Mouse (Mus musculus): Measurements from ENCODE around the gene Tmeff1.
"Not testable (repeated sequence)": the region's sequence is repeated elsewhere in the genome, so short reads cannot be mapped to it uniquely, and the experiment has no call there.

Gene Tmeff1

DNA sequence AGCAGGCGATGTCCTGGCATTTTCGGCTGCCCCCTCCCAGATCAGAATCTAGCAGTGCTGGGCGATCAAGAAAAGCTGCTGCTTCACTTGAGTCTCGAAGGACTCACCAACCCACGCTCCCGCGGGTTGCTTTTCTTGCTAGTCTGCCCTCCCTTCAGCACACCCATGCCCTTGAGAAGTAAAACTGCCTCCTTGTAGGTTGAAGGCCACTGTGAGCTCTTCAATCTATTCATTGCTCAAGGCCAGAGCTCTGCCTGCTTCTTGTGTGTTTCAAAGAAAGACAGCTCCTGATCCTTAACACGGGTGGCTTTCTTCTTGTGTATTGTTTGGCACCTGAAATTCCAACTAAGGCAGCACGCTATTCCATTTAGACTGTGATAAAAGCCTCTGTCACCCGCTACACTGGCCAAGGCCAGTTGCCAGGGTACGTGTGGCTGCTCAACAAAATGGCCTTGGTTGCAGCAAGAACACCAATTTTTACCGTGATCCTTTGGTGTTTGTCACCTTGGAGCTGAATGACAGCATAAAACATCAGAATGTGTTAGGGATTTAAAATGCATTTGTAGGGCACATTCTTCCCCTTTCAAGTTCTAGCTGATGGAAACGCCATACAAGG, 91.7 kb downstream of the Tmeff1 start:
- no peak for DNase-seq (ENCODE audit: low spot score in 2 of 2)

DNA sequence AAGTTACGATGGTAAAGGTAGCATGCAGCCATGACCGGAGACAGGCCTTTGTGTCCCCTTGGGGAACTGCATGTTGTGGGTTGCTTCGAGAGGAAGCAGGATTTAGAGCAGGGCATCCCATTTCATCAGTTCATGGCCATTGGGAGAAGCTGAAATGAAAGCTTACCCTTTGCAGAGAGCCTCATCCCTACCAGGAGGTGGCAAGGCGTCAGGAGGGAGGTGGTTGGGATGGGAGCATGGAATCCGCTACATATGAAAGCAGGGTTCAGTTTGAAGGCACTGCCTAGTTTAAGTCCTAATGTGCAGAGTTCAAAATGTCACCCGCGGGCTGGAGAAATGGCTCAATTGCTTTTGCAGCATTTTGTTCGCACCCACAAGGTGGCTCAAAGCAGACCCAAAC, 92.3 kb downstream of the Tmeff1 start:
- no peak for DNase-seq (ENCODE audit: low spot score in 2 of 2)

DNA sequence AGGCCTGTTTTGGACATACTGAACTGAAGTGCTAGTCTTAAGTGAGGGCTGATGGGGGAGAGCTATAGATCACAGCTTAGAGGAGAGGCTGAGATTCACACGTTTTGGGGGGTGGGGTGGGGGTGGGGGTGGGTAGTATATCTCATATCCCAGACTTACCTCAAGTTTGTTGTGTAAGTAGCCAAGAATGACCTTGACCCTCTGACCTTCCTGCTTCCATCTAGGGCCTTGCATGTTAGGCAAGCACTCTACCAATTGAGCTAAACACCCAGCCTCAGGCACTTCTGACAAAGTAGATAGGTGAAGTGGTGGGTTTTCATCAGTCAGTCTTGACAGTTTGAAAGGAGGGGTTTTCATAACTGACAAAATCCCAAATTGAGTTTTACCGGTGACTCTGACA, 92.8 kb downstream of the Tmeff1 start:
- DNase-seq (ENCODE audit: low spot score in 2 of 2), result no peak

DNA sequence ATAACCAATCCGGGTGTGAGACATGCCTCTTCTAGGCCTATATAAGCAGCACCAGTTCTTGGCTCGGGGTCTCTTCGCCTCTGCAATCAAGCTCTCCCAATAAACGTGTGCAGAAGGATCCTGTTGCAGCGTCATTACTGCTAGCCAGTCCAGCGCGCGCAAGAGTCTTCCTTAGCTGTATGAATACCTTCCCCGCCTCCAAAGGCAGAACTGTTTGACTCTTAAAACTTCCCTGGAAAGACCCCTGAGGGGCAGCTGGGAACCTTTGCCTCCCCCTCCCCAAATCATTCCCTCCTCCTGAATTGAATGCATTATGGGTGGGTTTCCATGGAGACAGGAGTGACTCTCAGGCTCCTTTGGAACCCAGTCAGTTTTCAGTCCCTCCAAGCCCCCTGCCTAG, 93.8 kb downstream of the Tmeff1 start:
- DNase-seq (ENCODE audit: low spot score in 2 of 2), result no peak

DNA sequence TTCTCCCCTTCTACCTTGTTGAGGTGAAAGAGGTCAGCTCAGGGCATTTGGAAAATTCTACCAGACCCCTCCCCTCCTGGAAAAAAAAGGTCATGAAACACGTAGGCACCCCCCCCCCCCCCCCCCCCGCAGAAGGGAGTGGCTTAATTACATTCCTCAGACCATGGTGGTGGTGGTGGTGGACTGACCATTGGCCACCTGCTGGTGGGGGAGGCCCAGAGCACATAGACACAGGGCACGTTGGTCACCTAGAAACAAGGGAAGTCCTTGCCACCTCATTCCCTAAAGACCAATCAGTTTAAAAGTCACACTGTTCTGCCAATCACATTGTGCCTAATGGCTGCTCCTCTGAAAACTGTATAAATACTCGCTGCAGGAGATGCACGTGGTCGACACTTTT, 94.8 kb downstream of the Tmeff1 start:
- not testable (repeated sequence) for DNase-seq (ENCODE audit: low spot score in 2 of 2)

DNA sequence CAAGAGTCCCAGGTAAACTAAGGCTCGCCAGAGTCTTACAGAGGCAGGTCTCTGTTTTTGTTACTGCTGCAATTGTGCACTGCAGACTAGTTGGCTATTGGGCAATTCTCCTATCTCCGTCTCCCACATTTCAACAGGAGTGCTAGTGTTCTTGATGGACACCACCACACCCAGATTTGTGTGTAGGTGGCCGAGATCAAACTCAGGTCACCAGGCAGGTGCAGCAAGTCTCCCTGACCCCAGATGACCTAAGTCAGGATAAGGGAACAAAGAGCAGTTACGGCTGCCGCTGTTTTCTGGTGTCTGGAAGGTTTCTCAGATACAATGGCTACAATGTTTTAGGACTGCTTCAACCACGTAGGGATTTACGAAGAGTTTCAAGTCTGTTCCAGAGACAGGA, 95.2 kb downstream of the Tmeff1 start:
- no peak for DNase-seq (ENCODE audit: low spot score in 2 of 2)

DNA sequence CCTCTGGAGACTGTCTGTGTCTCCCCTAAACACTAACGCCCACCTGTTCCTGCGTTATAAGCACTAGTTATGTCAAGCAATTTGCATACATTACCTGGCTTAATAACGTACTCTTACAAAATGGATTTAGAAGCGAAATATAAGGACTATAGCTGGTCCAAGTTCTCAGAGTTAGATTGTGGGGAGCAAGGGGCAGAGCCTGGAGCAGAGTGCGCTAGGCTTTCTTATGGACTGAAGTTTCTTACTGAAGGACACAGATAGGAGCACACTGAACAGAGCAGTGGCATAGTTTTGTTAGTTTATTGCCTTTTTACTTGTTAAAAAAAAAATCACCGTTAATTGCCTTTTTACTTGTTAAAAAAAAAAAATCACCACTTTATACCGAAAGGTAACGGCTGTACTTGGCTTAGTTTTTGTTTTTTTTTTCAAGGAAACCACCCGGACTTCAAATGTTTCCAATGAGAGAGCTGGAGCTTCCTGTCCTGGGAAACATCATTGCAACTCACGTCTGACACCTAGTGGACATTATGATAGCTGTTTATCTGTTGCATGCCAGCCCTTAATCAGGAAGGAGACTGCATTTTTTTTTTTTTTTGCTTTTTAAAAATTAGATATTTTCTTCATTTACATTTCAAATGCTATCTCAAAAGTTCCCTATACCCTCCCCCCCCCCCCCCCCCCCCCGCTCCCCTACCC, 95.8 kb downstream of the Tmeff1 start:
- DNase-seq (ENCODE audit: low spot score in 2 of 2), result no peak

DNA sequence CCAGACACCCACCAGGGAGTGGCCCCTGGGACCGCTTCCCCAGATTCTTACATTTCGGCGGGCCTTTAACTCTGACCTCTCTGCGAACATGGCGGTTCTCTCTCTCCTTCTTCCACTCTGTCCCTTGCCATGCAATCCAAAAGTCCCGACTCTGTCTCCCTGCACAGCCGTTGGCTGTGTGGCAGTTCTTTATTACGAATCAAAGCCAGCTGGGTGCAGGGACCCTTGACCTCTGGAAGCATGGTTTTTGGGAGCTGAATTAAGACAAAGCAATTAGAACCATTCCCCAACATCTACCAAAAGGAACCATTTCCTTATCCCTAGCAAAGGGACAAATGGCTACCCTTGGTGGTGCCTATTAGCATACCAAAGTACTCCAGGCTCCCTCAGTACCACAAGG, 98.2 kb downstream of the Tmeff1 start:
- no peak for DNase-seq (ENCODE audit: low spot score in 2 of 2)

DNA sequence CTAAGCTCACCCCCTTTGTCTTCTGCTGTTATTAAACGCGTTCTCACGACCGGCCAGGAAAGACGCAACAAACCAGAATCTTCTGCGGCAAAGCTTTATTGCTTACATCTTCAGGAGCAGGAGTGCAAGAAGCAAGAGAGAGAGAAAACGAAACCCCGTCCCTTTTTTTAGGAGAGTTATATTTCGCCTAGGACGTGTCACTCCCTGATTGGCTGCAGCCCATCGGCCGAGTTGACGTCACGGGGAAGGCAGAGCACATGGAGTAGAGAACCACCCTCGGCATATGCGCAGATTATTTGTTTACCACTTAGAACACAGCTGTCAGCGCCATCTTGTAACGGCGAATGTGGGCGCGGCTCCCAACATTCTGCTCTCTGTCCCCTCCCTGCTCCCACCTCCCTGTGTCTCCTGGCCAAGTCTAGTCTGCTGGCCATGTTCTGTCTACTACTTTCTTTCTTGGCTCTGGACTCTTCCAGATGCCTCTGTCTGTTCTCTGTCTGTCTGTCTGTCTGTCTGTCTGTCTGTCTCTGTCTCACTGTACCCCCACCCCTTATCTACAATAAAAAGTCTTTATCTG, 98.7 kb downstream of the Tmeff1 start:
- DNase-seq (ENCODE audit: low spot score in 2 of 2), result not testable (repeated sequence)

DNA sequence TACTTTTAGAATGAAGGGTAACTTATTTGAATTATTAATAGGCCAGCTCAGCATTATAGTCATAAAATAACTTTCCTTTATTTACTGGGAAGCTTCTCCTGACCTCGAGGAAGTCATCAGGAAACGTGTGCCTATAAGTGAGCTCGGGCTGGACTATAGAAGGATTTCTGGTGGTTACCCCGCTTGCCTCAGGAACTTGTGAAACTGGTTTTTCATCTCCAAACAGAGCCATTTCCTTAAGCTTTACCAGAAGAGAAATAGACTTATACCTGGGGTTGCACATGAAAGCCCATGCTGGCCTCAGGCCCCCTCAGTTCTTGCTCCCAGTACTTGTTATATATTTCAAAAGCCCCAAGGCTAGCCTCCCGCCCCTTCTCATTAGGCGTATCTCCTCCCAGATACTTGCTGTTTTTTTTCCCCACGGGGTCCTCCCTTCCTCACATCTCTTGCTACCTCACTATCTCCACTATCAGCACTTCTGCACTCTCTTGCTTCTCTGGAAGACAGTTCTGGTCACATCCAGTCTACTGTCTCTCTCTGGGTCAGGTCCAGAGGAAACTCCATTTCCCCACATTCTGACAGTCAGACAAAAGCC, 99.7 kb downstream of the Tmeff1 start:
- no peak for DNase-seq (ENCODE audit: low spot score in 2 of 2)

DNA sequence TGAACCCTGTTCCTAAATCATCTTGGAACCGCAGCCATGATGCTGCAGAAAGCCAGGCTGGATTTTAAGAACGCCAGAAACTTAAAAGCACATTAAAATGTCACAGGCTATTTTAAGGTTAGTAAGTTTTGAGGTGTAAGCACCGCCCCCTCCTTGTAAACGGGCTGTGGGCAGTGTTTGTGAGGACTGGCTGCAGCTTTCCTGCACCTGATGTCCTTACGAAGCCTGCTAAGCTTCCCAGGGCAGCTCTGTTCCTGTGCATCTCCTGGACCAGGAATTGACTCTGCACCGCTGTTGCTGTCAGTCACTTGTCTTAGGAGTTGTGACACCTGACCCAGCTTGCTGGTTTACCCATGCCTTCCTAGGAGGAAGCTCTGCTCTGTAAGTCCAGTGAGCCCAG, 103.2 kb downstream of the Tmeff1 start:
- no peak for DNase-seq (ENCODE audit: low spot score in 2 of 2)

DNA sequence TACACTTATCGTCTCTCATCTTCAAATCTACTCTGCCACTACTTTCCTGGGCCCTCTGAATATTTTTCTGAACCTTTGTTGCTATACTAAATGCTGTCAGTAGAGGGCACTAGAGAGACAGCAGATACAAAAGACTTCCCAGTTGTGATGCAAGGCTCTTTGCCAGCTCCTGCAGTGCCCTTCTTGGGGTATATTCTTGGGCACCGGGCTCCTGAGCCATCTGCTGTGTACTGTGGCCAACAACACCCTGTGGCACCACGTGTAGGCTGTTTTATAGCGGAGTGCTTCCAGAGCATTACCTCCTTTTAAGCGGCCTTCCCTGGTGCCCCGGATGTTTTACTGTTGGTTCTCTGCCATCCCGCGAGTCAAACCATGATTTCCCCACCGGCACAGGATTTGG, 105.7 kb downstream of the Tmeff1 start:
- no peak for DNase-seq (ENCODE audit: low spot score in 2 of 2)

DNA sequence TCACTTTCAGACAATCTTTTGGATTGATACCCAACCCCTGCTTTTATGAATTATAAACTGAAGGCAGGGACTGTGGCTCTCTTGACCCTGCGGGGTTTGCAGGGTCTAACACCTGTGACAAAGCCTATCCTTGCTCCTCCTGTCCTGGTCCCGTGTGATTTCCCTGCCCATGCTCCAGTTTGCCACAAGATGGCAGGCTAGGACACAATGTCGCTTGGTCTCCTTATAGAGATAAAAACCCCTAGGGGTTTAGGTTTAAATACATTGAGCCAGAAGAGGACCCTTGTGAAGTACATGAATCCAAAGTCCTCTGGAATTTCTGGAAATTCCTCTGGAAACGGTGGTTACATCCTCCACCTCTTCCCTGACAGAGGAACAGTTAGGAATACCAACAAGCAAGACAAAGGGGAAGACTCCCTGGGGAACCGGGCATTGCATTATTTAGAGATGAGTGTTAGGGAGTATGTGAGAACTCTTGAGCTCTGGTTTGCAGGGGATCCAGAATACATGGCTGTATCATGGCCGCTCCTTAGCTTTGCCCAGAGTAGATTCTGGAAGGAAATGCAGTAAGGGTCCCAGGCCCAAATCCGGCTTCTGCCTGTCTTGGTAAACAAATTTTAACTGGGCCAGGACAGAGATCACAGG, 106.9 kb downstream of the Tmeff1 start:
- no peak for DNase-seq (ENCODE audit: low spot score in 2 of 2)

DNA sequence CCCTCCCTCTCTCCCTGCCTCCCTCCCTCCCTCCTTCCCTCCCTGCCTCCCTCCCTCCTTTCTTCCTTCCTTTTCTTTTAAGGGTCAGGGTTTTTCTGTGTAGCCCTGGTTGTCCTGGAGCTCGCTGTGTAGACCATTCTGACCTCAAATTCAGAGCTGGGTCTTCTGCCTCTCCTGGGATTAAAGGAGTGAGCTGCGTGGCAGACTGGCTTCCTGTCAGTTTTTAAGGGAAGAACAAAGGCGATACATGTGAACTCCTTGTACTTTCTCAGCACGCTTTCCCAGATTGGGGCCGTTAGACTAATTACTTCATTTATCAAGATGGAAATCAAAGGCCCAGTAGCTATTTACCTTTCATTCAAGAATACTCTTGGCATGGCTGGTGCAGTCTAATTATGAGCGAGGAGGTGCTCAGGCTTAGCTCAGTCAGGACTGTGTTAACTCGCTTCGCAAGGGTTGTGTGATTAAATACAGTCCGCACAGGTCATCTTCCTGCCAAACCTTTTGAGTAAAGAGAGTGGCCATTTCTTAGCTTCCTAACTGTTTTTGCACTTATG, 107.8 kb downstream of the Tmeff1 start:
- no peak for DNase-seq (ENCODE audit: low spot score in 2 of 2)

DNA sequence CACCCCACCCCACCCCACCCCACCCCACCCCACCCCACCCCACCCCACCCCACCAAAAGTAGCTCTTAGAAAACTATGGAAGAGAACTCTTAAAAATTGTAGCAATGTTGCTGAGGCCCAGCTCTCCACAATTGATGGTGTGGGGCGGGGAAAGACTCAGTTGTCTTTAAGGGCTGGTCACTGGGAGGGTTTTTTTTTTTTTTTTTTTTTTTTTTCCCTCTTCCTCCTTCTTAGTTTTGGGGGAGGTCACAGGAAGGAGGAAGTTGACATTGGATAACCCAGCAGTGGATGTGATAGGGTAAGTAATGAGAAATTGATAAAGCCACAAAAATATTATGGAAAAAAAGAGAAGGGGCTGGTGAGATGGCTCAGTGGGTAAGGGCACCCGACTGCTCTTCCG, 111.7 kb downstream of the Tmeff1 start:
- no peak for DNase-seq (ENCODE audit: low spot score in 2 of 2)

DNA sequence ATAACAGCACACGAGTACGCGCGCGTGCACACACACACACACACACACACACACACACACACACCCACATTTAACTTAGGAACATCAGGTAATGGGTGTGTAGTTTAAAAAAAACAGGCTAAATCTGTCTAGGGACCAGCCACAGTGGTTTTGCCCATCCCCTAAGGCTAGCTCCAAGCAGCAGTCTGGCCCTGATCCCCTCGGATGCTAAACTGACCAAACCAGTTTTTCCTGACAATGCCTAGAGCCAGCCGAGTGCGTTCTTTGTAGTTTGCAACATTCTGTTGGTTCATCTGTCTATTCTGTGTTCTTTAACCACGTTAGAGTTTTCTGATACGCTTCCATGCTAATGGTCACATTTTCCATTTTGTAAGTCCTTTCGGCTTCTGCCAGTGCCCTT, 112.3 kb downstream of the Tmeff1 start:
- DNase-seq (ENCODE audit: low spot score in 2 of 2), result no peak

Measured in spleen, postnatal 14 days (tissue).